Comparison of ENCODE assay signal across 14 mouse cellular contexts in the genomic region with DNA sequence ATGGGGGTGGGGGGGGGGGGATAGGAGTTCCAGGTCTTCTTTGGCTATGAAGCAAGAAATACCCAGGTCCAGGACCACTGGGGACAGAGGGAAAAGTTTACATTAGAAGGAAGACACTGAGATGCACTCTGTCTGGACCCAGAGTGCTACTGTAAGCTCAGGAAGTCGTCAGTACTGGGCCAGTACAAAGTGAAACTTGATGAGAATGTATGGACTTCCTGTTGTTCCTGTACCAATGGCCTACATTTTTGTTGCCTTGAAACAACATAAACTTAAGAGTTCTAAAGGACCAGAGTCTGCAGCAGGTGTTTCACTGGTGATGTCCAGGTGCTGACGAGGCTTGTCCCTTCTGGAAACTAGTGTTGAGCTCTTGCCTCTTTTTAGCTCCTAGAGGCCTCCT. TPM values are rescaled to one million over a fixed set of nuclear protein-coding genes. Genes with fewer than 3 reads are reported as not detected.
DNase-seq lines count a peak whose midpoint lies in the region; ATAC-seq and TF ChIP-seq lines count a peak whose summit lies in the region.
"Had no signal": no experiment of that assay in that cellular context is flagged by ENCODE, and none has a peak within 500 bp of the region (broad histone marks: within the 10 kb centered on the region; RNA-seq: fewer than 3 reads in every experiment).

No protein-coding gene starts in this region.

- no peak overlapping the region; the same call in 1 of the 2 replicates for H3K4me3 ChIP-seq in liver, embryonic 11.5 days (ENCODE audit: low read depth, low read length)
- no peak overlapping the region for H3K4me3 ChIP-seq in bone marrow macrophage, adult 2 months (ENCODE audit: insufficient read depth, low read length)
- H3K4me3 ChIP-seq in liver, embryonic 16.5 days (ENCODE audit: low read depth, low read length), result no peak overlapping the region

- WGBS in liver, embryonic 11.5 days, result 76% methylated on average over 2 of the region's 2 CpGs
- WGBS in liver, embryonic 16.5 days (ENCODE audit: insufficient replicate concordance), result 53% methylated on average over 2 of the region's 2 CpGs

- H3K9ac ChIP-seq in liver, embryonic 11.5 days (ENCODE audit: low read depth, low read length), result no peak overlapping the region
- H3K9ac ChIP-seq in liver, embryonic 16.5 days (ENCODE audit: low read depth, low read length), result no peak overlapping the region; the same call in 1 of the 2 replicates

- no peaks in the 10 kb centered on the region for H3K9me3 ChIP-seq in liver, embryonic 11.5 days (ENCODE audit: control insufficient read depth, low read length)
- H3K9me3 ChIP-seq in liver, embryonic 16.5 days (replicated peaks; ENCODE audit: control insufficient read depth, low read length), result no peaks in the 10 kb centered on the region
- H3K9me3 ChIP-seq: lung, embryonic 15.5 days had no signal

- peaks cover 12% of the 10 kb centered on the region for H3K4me1 ChIP-seq in liver, embryonic 11.5 days (replicated peaks; ENCODE audit: control insufficient read depth, insufficient read depth, low read length)
- H3K4me1 ChIP-seq in bone marrow macrophage, adult 2 months (ENCODE audit: control insufficient read depth, insufficient read depth, low read length), result peaks cover 26% of the 10 kb centered on the region
- peaks cover 18% of the 10 kb centered on the region for H3K4me1 ChIP-seq in liver, embryonic 16.5 days (ENCODE audit: control insufficient read depth, low read depth, low read length)

- H3K4me2 ChIP-seq in liver, embryonic 11.5 days, result peak overlapping the region; percentile 71
- peak overlapping the region; percentile 81 for H3K4me2 ChIP-seq in liver, embryonic 16.5 days (ENCODE audit: low read depth, low read length)

- TF ChIP-seq CTCF in bone marrow macrophage, adult 2 months (IDR thresholded peaks at IDR 0.05; ENCODE audit: low read depth, low read length), result no peak

- H3K27ac ChIP-seq in liver, embryonic 11.5 days (ENCODE audit: low read depth, low read length), result no peak overlapping the region
- H3K27ac ChIP-seq in bone marrow macrophage, adult 2 months (ENCODE audit: insufficient read depth, low read depth, low read length), result peak overlapping the region; percentile 4; the same call in 1 of the 2 replicates
- H3K27ac ChIP-seq in liver, embryonic 16.5 days (ENCODE audit: low read length), result no peak overlapping the region

- TF ChIP-seq POLR2A in bone marrow macrophage, adult 2 months (IDR thresholded peaks at IDR 0.05; ENCODE audit: borderline replicate concordance, low read depth, low read length), result no peak

- H3K36me3 ChIP-seq in liver, embryonic 11.5 days (ENCODE audit: control insufficient read depth, insufficient read depth, low read length), result no peaks in the 10 kb centered on the region
- H3K36me3 ChIP-seq in liver, embryonic 16.5 days (ENCODE audit: control insufficient read depth, insufficient read depth), result no peaks in the 10 kb centered on the region

- no peaks in the 10 kb centered on the region for H3K27me3 ChIP-seq in liver, embryonic 11.5 days (replicated peaks; ENCODE audit: control insufficient read depth, insufficient read depth, low read length)
- no peaks in the 10 kb centered on the region for H3K27me3 ChIP-seq in liver, embryonic 16.5 days (ENCODE audit: control insufficient read depth, insufficient read depth, low read depth, low read length)
- H3K27me3 ChIP-seq: lung, embryonic 15.5 days had no signal

- ATAC-seq in liver, embryonic 11.5 days (replicated peaks; ENCODE audit: low FRiP score), result no peak
- no peak for ATAC-seq in liver, embryonic 16.5 days (ENCODE audit: low read depth)

- DNase-seq in liver, embryonic 11.5 days (ENCODE audit: low spot score), result no peak
- DNase-seq in liver, result no peak
- DNase-seq in CD4-positive, CD25-positive, alpha-beta regulatory T cell, adult 2 months (ENCODE audit: low read depth, low spot score), result peak; percentile 48
- no peak for DNase-seq in right cerebral cortex, postnatal 25 days
- DNase-seq in B cell, adult 2 months, result no peak
- DNase-seq: adrenal gland, postnatal 36 days; cerebellum, adult 11 months; gastrocnemius, postnatal 36 days; kidney, adult 2 months; midbrain, embryonic 14.5 days; thymus, postnatal 25 days had no signal

RNA-seq across cellular contexts. Expression of a gene that starts 1.2 kb away (rescaled TPM):
- polyA plus RNA-seq in liver, embryonic 11.5 days (2014; fragmentation: Nextera tagmentation; extraction: Ambion mirVana), result 87.9 and 92.2 TPM in 2 replicates
- polyA plus RNA-seq in bone marrow macrophage, adult 2 months (2012; ENCODE audit: insufficient read depth, insufficient read length, missing spikeins), result 202 and 221 TPM in 2 replicates
- 37.8 and 39.1 TPM in 2 replicates for polyA plus RNA-seq in liver, embryonic 16.5 days (2015; fragmentation: Nextera tagmentation; extraction: Ambion mirVana)

RNA-seq across cellular contexts. Expression of a gene that starts 25.7 kb away (rescaled TPM):
- 313 and 345 TPM in 2 replicates for polyA plus RNA-seq in liver, embryonic 11.5 days (2014; fragmentation: Nextera tagmentation; extraction: Ambion mirVana)
- polyA plus RNA-seq in bone marrow macrophage, adult 2 months (2012; ENCODE audit: insufficient read depth, insufficient read length, missing spikeins), result 51.3 and 53.4 TPM in 2 replicates
- polyA plus RNA-seq in liver, embryonic 16.5 days (2015; fragmentation: Nextera tagmentation; extraction: Ambion mirVana), result 66.9 and 74.3 TPM in 2 replicates

RNA-seq across cellular contexts. Expression of a gene that starts 43.0 kb away (rescaled TPM):
- 36.5 and 38.0 TPM in 2 replicates for polyA plus RNA-seq in liver, embryonic 11.5 days (2014; fragmentation: Nextera tagmentation; extraction: Ambion mirVana)
- polyA plus RNA-seq in bone marrow macrophage, adult 2 months (2012; ENCODE audit: insufficient read depth, insufficient read length, missing spikeins), result 14.5 and 15.5 TPM in 2 replicates
- 13.8 and 13.9 TPM in 2 replicates for polyA plus RNA-seq in liver, embryonic 16.5 days (2015; fragmentation: Nextera tagmentation; extraction: Ambion mirVana)
